Mouse (Mus musculus) kidney, embryonic 14.5 days (tissue): ENCODE measurements around the gene Mxd1. TPM values are rescaled to one million over a fixed set of nuclear protein-coding genes. Genes with fewer than 3 reads are reported as not detected.

Source experiments
- ATAC-seq: fragments of 200-750 bp; cut with Nextera tagmentation; 2 replicates; pipeline ENCODE4 v1.8.0; 2017; ENCODE audit warnings: moderate number of reproducible peaks, mild to moderate bottlenecking, moderate TSS enrichment, moderate library complexity; ENCODE audit not compliant: low FRiP score, low TSS enrichment
- H3K27ac ChIP-seq: fragments of 300-500 bp; sonication (generic); 2 replicates; pipeline ENCODE4 v1.5.1; 2014; ENCODE audit warnings: low read depth, mild to moderate bottlenecking, low read length, moderate library complexity, mixed read lengths
- H3K27me3 ChIP-seq: fragments of 300-500 bp; sonication (generic); 2 replicates; pipeline ENCODE4 v1.6.1; 2014; ENCODE audit warnings: mild to moderate bottlenecking, low read length; ENCODE audit not compliant: control insufficient read depth, insufficient read depth
- H3K36me3 ChIP-seq: fragments of 300-500 bp; sonication (generic); 2 replicates; pipeline ENCODE4 v1.6.1; 2014; ENCODE audit warnings: low read length, mixed read lengths; ENCODE audit not compliant: control insufficient read depth, insufficient read depth
- H3K4me1 ChIP-seq: fragments of 300-500 bp; sonication (generic); 2 replicates; pipeline ENCODE4 v1.6.1; 2014; ENCODE audit warnings: low read length, mixed read lengths; ENCODE audit not compliant: control insufficient read depth, insufficient read depth
- H3K4me2 ChIP-seq: fragments of 300-500 bp; sonication (generic); replicated peaks from 2 replicates; pipeline ENCODE4 v1.6.1; 2014; ENCODE audit warnings: low read depth, mild to moderate bottlenecking, low read length
- H3K4me3 ChIP-seq: fragments of 300-500 bp; sonication (generic); 2 replicates; pipeline ENCODE4 v1.5.1; 2014; ENCODE audit warnings: mild to moderate bottlenecking, low read length
- H3K9ac ChIP-seq: fragments of 300-500 bp; sonication (generic); 2 replicates; pipeline ENCODE4 v1.6.1; 2014; ENCODE audit warnings: low read depth, mild to moderate bottlenecking, low read length, moderate library complexity
- H3K9me3 ChIP-seq: fragments of 300-500 bp; sonication (generic); 2 replicates; pipeline ENCODE4 v1.6.1; 2016; ENCODE audit warnings: low read length; ENCODE audit not compliant: control insufficient read depth
- WGBS: fragments of 180-500 bp; shearing (Covaris S2); extraction: QIAGEN DNeasy Blood & Tissue Kit; methylation state at CpG from one replicate; pipeline ENCODE4 v1.1.7; 2014; 5-methylcytosine and 5-hydroxymethylcytosine counted together
- polyA plus RNA-seq: library from polyadenylated mRNA; unstranded; fragments of >200 nt; fragmentation: Nextera tagmentation; extraction: Ambion mirVana; gene quantifications from 2 replicates; pipeline ENCODE4 v1.2.1, GENCODE M21; 2014

The Mxd1 gene
- polyA plus RNA-seq, 1 experiment from 2014 or later: 8.8 TPM

- no peaks in the 10 kb centered on the region for H3K27me3 ChIP-seq
- H3K4me2 ChIP-seq: no peak overlapping the region
- no peaks in the 10 kb centered on the region for H3K9me3 ChIP-seq
- H3K4me3 ChIP-seq: no peak overlapping the region
- H3K4me1 ChIP-seq: no peaks in the 10 kb centered on the region
- H3K27ac ChIP-seq: no peak overlapping the region
- WGBS: 63% methylated on average over 9 of the region's 9 CpGs
- H3K36me3 ChIP-seq: peaks cover 25% of the 10 kb centered on the region
- no peak for ATAC-seq
- no peak overlapping the region for H3K9ac ChIP-seq
Measured at GRCm38 (mm10) chr6:86660161-86660877, 8.6 kb downstream of the Mxd1 start.

GRCm38 (mm10) chr6:86658501-86658900 lies 10.5 kb downstream of the Mxd1 start:
- no peaks in the 10 kb centered on the region for H3K4me1 ChIP-seq
- H3K27me3 ChIP-seq: no peaks in the 10 kb centered on the region
- peaks cover 28% of the 10 kb centered on the region for H3K36me3 ChIP-seq
- H3K4me3 ChIP-seq: no peak overlapping the region
- WGBS: 85% methylated on average over 3 of the region's 3 CpGs
- no peak overlapping the region for H3K27ac ChIP-seq
- no peaks in the 10 kb centered on the region for H3K9me3 ChIP-seq
- no peak for ATAC-seq
- H3K9ac ChIP-seq: no peak overlapping the region
- no peak overlapping the region for H3K4me2 ChIP-seq

DNA sequence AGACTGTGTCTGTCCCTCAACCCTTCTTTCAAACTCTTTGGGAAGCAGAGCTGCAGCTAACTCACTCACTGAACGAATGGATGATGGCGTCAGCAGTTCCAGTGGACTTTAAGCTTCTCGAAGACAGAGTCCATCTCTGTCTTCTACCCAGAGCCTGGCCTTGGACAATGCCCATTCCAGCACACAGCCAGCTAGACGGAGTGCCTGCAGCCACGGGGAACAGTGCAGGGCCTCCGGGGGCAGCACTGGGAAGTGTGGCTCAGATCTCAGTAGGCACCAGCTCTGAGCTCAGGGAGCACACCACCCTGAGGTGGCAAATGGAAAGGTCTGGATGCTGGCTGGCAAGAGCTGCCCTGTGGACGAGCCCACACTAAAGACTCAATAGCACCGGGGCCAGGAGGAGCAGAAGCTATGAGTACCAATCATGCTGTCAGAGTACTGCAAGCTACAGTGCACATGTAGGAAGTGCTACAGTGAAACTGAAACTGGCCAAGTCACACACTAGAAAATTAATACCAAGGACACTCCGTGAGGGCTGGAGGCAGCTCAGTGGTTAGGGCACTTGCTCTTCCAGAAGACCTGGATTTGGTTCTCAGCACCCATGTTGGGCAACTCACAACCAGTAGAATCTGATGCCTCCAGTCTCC lies 14.6 kb downstream of the Mxd1 start:
- no peak for ATAC-seq
- 79% methylated on average over 9 of the region's 9 CpGs for WGBS
- H3K36me3 ChIP-seq: peaks cover 33% of the 10 kb centered on the region

DNA sequence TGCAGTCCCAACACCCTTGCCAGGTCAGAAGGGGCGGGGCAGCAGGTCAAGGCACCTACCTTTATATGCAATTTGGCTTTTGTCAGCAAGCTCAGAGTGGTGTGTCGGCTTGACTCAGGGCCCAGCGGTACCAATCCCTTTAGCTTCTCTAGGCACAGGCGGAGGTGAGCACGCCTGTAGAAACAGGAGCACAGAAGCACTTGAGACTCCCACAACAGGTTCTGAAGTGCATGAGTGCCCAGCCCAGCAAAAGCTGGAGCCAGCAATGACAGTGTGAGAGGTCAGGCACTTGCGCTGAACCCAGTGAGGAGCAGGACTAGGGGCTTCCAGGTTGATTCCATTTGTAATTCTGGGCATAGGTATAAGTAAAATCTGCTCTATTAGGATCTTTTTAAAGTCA lies 15.9 kb downstream of the Mxd1 start:
- H3K4me2 ChIP-seq: no peak overlapping the region

More for the DNA sequence above, 14.6 kb downstream of the Mxd1 start:
- no peak overlapping the region for H3K9ac ChIP-seq
- no peaks in the 10 kb centered on the region for H3K27me3 ChIP-seq
- no peaks in the 10 kb centered on the region for H3K9me3 ChIP-seq
- H3K4me1 ChIP-seq: no peaks in the 10 kb centered on the region
- H3K27ac ChIP-seq: no peak overlapping the region
- no peak overlapping the region for H3K4me3 ChIP-seq
- no peak overlapping the region for H3K4me2 ChIP-seq

DNA sequence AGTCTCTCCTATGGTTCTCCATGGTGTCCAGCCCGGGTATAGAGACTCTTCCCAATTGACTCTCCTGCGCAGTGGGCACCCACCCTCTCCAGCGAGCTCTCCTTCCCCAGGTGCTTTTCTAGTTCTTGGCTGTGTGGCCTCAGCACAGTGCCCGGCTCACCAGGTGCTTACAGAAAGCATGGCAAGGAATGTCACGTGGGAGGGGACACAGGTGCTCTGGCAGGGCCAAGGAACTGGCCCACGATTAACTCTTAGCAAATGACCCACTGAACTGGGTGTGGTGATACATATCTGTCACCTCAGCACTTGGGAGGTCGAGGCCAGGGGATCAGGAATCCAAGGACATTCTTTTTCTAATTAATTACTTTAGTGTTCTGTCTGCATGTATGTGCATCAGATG lies 22.8 kb downstream of the Mxd1 start:
- Histone ChIP-seq H3K4me2 (no peak overlapping the region), H3K27me3 (no peaks in the 10 kb centered on the region), H3K36me3 (peaks cover 18% of the 10 kb centered on the region), H3K4me1 (no peaks in the 10 kb centered on the region), H3K9me3 (no peaks in the 10 kb centered on the region), H3K27ac (no peak overlapping the region), H3K9ac (no peak overlapping the region), H3K4me3 (no peak overlapping the region)
- no peak for ATAC-seq
- WGBS: 79% methylated on average over 7 of the region's 7 CpGs

More for the DNA sequence above, 15.9 kb downstream of the Mxd1 start:
- H3K9ac ChIP-seq: no peak overlapping the region
- H3K9me3 ChIP-seq: no peaks in the 10 kb centered on the region
- no peak overlapping the region for H3K27ac ChIP-seq
- H3K36me3 ChIP-seq: peaks cover 36% of the 10 kb centered on the region
- H3K4me1 ChIP-seq: no peaks in the 10 kb centered on the region
- no peak overlapping the region for H3K4me3 ChIP-seq
- no peaks in the 10 kb centered on the region for H3K27me3 ChIP-seq
- 91% methylated on average over 6 of the region's 6 CpGs for whole genome bisulfite sequencing
- ATAC-seq: no peak

DNA sequence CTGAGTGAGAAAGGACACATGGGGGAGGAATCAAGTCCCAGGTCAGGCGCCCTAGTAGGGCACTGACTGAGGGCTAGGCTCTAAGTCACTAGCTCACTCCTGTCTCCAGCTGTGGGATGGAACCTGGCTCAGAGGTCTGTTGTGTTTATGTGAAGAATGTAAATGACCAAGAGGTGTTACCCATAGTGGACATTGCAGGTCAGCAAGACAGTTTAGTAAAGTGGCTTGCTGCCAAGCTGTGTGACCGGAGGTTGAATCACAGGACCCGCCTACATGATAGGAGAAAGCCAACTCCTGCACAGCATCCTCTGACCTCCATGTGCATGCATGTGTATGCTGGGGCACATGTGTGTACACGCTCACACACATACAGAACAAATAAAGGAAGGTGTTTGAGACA lies 23.4 kb downstream of the Mxd1 start:
- no peaks in the 10 kb centered on the region for H3K9me3 ChIP-seq
- H3K4me1 ChIP-seq: no peaks in the 10 kb centered on the region
- H3K4me3 ChIP-seq: no peak overlapping the region
- peaks cover 12% of the 10 kb centered on the region for H3K36me3 ChIP-seq
- WGBS: 73% methylated on average over 4 of the region's 4 CpGs
- no peaks in the 10 kb centered on the region for H3K27me3 ChIP-seq
- H3K9ac ChIP-seq: no peak overlapping the region
- H3K4me2 ChIP-seq: no peak overlapping the region
- ATAC-seq: no peak; the same call in 1 of the 2 replicates
- no peak overlapping the region for H3K27ac ChIP-seq

DNA sequence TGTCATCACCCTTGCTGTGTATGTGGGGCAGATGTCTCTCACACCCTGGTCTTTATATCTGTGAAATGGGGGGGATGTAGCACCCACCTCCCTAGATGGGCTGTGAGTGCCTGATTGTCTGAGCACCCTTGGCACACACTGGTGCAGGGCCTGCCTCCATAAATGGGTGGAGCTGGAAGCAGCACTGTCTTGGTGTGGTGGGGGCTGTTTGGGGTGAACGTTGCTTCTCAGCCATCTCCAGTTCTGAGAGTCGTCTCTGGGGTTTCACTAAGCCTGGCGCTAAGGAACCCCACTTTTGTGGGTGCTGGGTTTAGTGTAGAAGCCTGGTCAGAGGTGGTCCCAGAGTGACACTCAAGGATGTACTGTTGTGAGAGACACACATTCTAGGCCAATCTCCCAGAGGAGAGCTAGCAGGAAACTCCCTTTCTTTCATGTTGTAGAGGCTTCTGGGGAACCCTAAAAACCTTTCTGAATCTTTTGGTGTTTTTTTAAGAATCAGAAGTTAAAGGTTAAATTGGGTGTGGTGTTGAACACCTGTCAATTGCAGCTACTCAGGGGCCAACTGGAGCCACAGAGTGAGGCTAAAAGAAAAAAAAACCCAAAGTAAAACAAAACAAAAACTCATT lies 24.1 kb downstream of the Mxd1 start:
- Histone ChIP-seq H3K9ac (no peak overlapping the region), H3K27me3 (no peaks in the 10 kb centered on the region), H3K4me2 (no peak overlapping the region), H3K9me3 (no peaks in the 10 kb centered on the region), H3K27ac (no peak overlapping the region), H3K4me3 (no peak overlapping the region), H3K36me3 (peaks cover 5% of the 10 kb centered on the region; the same call in 1 of the 2 replicates), H3K4me1 (no peaks in the 10 kb centered on the region)
- WGBS: 94% methylated on average over 3 of the region's 3 CpGs
- ATAC-seq: no peak

DNA sequence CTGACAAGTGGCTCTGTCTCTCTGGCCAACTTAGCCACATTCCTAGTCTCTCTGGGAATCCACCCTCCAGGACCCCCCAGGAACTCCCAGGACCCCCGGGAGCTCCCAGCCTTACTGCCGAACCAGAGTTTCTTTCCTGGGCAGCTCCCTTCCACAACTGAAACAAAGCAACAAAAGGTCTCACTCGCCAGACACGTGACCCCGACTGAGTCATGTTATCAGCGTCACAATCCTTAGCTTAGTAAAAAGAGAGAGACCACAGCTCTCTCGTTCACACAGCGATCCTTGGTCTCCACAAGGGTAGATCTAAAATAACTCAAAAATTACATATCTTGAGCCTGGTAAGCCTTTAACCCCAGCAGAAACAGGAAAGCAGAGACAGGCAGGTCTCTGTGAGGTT lies 27.2 kb downstream of the Mxd1 start:
- Histone ChIP-seq H3K4me3 (no peak overlapping the region), H3K27me3 (no peaks in the 10 kb centered on the region), H3K36me3 (no peaks in the 10 kb centered on the region), H3K4me1 (no peaks in the 10 kb centered on the region), H3K4me2 (no peak overlapping the region), H3K27ac (no peak overlapping the region), H3K9me3 (no peaks in the 10 kb centered on the region), H3K9ac (no peak overlapping the region)
- 80% methylated on average over 8 of the region's 8 CpGs for WGBS
- no peak for ATAC-seq

- Histone ChIP-seq H3K4me1 (no peaks in the 10 kb centered on the region), H3K9ac (no peak overlapping the region), H3K9me3 (no peaks in the 10 kb centered on the region), H3K27me3 (no peaks in the 10 kb centered on the region), H3K36me3 (no peaks in the 10 kb centered on the region), H3K4me2 (no peak overlapping the region), H3K27ac (no peak overlapping the region), H3K4me3 (no peak overlapping the region)
- WGBS: 89% methylated on average over 8 of the region's 8 CpGs
- no peak for ATAC-seq
Measured at GRCm38 (mm10) chr6:86640776-86641175, 28.2 kb downstream of the Mxd1 start.
